Mouse (Mus musculus) embryonic facial prominence, embryonic 11.5 days (tissue): ENCODE data around the gene Commd7. TPM values are rescaled to one million over a fixed set of nuclear protein-coding genes. Genes with fewer than 3 reads are reported as not detected.
"Not testable (repeated sequence)": the region's sequence is repeated elsewhere in the genome, so short reads cannot be mapped to it uniquely, and the experiment has no call there.

Experiments
- ATAC-seq: fragments of 200-750 bp; cut with Nextera tagmentation; replicated peaks from 2 replicates; pipeline ENCODE4 v1.8.0; 2017; ENCODE audit warnings: low read depth; ENCODE audit not compliant: insufficient number of reproducible peaks, low FRiP score, low TSS enrichment
- DNase-seq: peaks from one replicate; pipeline ENCODE4 v3.0.0-alpha.2; 2015; ENCODE audit warnings: low spot score
- H3K27ac ChIP-seq: fragments of 300-500 bp; sonication (generic); replicated peaks from 2 replicates; pipeline ENCODE4 v1.5.1; 2014; ENCODE audit warnings: mild to moderate bottlenecking, low read depth, low read length, control low read depth
- H3K27me3 ChIP-seq: fragments of 300-500 bp; sonication (generic); 2 replicates; pipeline ENCODE4 v1.6.1; 2014; ENCODE audit warnings: mild to moderate bottlenecking, low read length, moderate library complexity, mixed read lengths; ENCODE audit not compliant: control insufficient read depth, insufficient read depth
- H3K36me3 ChIP-seq: fragments of 300-500 bp; sonication (generic); replicated peaks from 2 replicates; pipeline ENCODE4 v1.6.1; 2014; ENCODE audit warnings: low read depth, mild to moderate bottlenecking, low read length, moderate library complexity, mixed read lengths; ENCODE audit not compliant: control insufficient read depth, insufficient read depth
- H3K4me1 ChIP-seq: fragments of 300-500 bp; sonication (generic); 2 replicates; pipeline ENCODE4 v1.6.1; 2014; ENCODE audit warnings: low read length, mixed read lengths; ENCODE audit not compliant: control insufficient read depth, insufficient read depth
- H3K4me2 ChIP-seq: fragments of 300-500 bp; sonication (generic); 2 replicates; pipeline ENCODE4 v1.6.1; 2014; ENCODE audit warnings: low read depth, mild to moderate bottlenecking, control low read depth, low read length, moderate library complexity
- H3K4me3 ChIP-seq: fragments of 300-500 bp; sonication (generic); 2 replicates; pipeline ENCODE4 v1.5.1; 2014; ENCODE audit warnings: low read depth, low read length, control low read depth
- H3K9ac ChIP-seq: fragments of 300-500 bp; sonication (generic); replicated peaks from 2 replicates; pipeline ENCODE4 v1.6.1; 2014; ENCODE audit warnings: mild to moderate bottlenecking, control low read depth, low read length
- H3K9me3 ChIP-seq: fragments of 300-500 bp; sonication (generic); replicated peaks from 2 replicates; pipeline ENCODE4 v1.6.1; 2016; ENCODE audit warnings: mild to moderate bottlenecking, low read length, inconsistent platforms, mixed read lengths; ENCODE audit not compliant: control insufficient read depth
- WGBS: fragments of 180-500 bp; shearing (Covaris S2); extraction: QIAGEN DNeasy Blood & Tissue Kit; methylation state at CpG from one replicate; pipeline ENCODE4 v1.1.7; 2014; 5-methylcytosine and 5-hydroxymethylcytosine counted together
- polyA plus RNA-seq: library from polyadenylated mRNA; unstranded; fragments of >200 nt; fragmentation: Nextera tagmentation; extraction: Ambion mirVana; gene quantifications from 2 replicates; pipeline ENCODE4 v1.2.1, GENCODE M21; 2014

The Commd7 gene
- polyA plus RNA-seq, 1 experiment from 2014 or later = 68.6 TPM

DNA sequence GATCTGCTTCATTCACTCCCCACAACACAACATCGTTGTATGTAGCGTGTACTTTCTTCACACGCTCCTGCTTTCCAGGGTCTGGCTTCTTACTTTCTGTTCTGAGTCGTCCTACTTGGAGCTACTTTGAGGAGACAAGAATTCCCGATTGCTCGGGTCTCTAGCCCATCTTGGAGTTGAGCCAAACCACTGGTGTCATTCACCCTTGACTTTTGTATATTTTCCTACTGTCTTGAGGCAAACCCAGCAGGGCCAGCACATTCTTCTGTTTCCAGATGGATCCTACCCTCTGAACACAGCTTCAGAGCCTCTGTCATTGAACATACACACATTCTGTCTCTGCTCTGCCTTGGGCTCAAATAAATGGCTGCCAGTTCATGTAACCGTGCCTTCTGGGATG is 32.8 kb upstream of the Commd7 start:
- H3K4me1 ChIP-seq = no peaks in the 10 kb centered on the region
- 88% methylated on average over 7 of the region's 7 CpGs for WGBS
- ATAC-seq = no peak
- no peak overlapping the region for H3K27ac ChIP-seq
- H3K9ac ChIP-seq = no peak overlapping the region
- H3K9me3 ChIP-seq = no peaks in the 10 kb centered on the region
- H3K27me3 ChIP-seq = no peaks in the 10 kb centered on the region
- no peak overlapping the region for H3K4me3 ChIP-seq
- no peaks in the 10 kb centered on the region for H3K36me3 ChIP-seq
- no peak for DNase-seq
- H3K4me2 ChIP-seq = no peak overlapping the region

DNA sequence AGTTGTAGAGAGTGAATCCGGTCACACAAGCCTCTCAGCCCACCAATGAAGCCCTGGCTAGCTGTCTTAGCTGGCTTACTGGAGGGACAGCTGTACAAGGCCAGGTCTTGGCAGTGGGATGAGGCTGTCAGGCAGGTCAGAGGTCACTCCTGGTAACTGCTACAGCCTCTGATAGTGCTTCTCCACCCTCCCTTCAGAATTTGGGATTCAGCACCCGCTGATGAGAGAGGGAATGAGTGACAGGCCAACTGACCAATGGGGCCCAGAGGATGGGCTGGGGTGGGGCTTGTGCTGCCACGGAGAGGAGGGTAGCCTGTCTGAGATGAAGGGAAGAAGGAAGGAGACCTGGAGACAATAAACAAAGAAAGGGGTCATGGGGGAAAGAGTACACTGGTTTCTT is 28.0 kb upstream of the Commd7 start:
- Histone ChIP-seq H3K4me2 (no peak overlapping the region), H3K36me3 (no peaks in the 10 kb centered on the region), H3K9ac (no peak overlapping the region), H3K9me3 (no peaks in the 10 kb centered on the region), H3K27ac (no peak overlapping the region), H3K27me3 (no peaks in the 10 kb centered on the region), H3K4me3 (no peak overlapping the region), H3K4me1 (no peaks in the 10 kb centered on the region)
- ATAC-seq = no peak
- 32% methylated on average over 3 of the region's 3 CpGs for WGBS
- DNase-seq = no peak

DNA sequence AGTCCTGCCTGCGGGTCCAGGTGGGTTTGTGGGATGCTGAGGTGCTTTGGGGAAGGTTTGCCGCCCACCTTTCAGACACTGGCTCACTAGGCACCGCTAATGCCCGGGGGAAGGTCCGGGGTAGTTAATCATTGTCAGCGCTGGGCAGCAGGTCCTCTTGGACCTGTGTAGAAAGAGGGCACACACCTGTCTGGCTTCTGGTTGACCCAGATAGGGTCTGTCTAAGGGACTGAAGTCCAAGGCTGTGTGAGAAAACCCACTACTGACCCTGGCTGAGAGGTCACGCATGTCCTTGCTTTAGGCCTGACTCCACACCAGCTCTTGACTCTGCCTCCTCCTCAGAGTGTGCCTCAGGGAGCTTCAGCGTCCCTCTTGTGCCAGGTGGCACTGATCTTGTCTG is 25.1 kb upstream of the Commd7 start:
- not testable (repeated sequence) for H3K36me3 ChIP-seq, H3K4me1 ChIP-seq, DNase-seq, H3K4me3 ChIP-seq, H3K9ac ChIP-seq, H3K9me3 ChIP-seq, H3K27ac ChIP-seq, H3K27me3 ChIP-seq, H3K4me2 ChIP-seq
- 79% methylated on average over 5 of the region's 8 CpGs for WGBS
- 0 out of 2 replicates have a peak, but pooled peaks have one; percentile 18 for ATAC-seq

DNA sequence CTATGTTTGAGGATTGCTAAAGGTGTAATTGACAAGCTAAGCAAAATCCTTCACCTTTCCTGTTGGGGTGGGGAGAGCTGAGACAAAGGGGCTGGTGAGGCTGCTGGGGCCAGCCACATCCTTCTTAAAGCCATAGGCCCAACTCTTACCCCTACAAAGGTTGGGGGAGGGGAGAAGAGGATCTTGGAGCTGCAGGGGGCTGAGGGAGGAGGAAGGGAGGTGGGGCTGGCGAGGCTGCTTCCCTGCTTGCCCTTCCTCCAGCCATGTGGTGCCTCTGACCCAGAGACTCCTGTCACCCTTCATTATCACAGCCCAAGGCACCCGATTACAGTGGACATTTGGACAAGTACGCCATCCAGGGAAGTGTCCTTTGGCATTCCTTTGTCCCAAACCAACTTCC is 19.1 kb upstream of the Commd7 start:
- no peaks in the 10 kb centered on the region for H3K36me3 ChIP-seq
- no peak overlapping the region for H3K27ac ChIP-seq
- WGBS = 26% methylated on average over 3 of the region's 3 CpGs
- ATAC-seq (no peak), DNase-seq (peak; percentile 18)
- H3K9me3 ChIP-seq = no peaks in the 10 kb centered on the region
- no peak overlapping the region for H3K9ac ChIP-seq
- H3K27me3 ChIP-seq = no peaks in the 10 kb centered on the region
- H3K4me2 ChIP-seq = no peak overlapping the region
- no peak overlapping the region for H3K4me3 ChIP-seq
- peaks cover 2% of the 10 kb centered on the region for H3K4me1 ChIP-seq

DNA sequence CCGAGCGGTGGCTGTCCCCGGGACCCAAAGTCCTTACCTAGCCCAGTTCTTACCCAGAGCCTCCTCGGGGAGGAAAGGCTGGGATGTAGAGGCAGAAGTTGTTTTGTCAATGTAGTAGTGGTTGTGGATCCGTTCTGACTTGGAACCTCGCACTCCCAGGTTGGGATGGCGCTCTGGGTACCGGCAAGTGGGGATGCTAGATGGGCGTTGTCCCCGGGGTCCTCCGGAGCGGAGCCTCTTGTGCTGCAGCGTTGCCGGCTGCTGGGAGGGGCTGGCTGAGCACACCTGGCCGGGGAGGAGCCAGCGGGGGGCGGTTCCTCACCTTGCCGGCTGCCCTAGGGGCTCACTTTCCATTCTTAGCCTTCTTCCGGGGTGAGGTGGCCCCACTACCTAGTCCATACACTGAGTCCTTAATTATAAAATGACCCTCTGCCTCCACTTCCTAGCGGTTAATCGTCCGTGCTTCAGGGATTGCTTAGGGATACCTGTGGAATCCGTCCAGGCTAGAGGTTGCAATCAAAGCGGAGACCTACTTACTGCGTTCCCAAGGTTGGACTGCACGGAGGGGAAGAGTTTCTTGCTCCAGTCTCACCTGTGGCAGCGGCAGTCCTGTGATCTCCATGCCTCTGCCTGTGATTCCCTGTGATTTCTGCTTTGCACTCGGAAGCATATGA is 17.6 kb upstream of the Commd7 start:
- Histone ChIP-seq H3K9me3 (no peaks in the 10 kb centered on the region), H3K4me1 (peaks cover 2% of the 10 kb centered on the region), H3K4me2 (peak overlapping the region; percentile 95), H3K27ac (no peak overlapping the region), H3K4me3 (peak overlapping the region; percentile 76), H3K36me3 (no peaks in the 10 kb centered on the region), H3K27me3 (no peaks in the 10 kb centered on the region), H3K9ac (peak overlapping the region; percentile 83)
- 2% methylated on average over 28 of the region's 28 CpGs for WGBS
- ATAC-seq = peak; percentile 7; the same call in 1 of the 2 replicates
- peak; percentile 55 for DNase-seq

DNA sequence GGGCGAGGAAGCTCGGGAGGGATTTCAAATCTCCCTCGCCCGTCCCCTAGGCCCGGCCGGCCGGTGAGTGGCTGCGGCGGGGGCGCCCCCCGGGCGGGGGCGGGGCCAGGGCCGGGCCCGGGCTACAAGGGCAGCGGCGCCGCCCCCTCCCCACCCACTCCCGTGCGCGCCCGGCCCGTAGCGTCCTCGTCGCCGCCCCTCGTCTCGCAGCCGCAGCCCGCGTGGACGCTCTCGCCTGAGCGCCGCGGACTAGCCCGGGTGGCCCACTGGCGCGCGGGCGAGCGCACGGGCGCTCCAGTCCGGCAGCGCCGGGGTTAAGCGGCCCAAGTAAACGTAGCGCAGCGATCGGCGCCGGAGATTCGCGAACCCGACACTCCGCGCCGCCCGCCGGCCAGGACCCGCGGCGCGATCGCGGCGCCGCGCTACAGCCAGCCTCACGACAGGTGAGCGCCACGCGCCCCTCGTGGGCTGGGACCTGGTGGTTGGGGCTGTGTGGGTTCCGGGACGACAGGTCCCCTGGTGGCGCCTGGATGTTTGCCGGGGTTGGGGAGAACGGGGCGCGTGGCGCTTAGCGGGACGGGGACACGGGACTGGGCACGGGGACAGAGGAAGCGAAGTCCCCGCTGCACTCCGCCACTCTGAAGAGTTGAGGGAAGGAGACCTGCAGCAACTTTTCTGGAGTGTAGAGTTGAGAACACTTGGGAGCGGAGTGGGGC is 16.9 kb upstream of the Commd7 start, which contains the start of gene Dnmt3b:
Gene Dnmt3b, plus strand, starts transcription at position 153 of the 716 bp plus-strand sequence.
- Histone ChIP-seq H3K4me1 (peaks cover 2% of the 10 kb centered on the region), H3K4me3 (peak within 1 kb of the TSS; percentile 76), H3K27ac (no peak within 1 kb of the TSS; the same call in 1 of the 2 replicates), H3K27me3 (no peaks in the 10 kb centered on the region), H3K9me3 (no peaks in the 10 kb centered on the region), H3K9ac (peak within 1 kb of the TSS; percentile 83), H3K36me3 (no peaks in the 10 kb centered on the region), H3K4me2 (peak within 1 kb of the TSS; percentile 95)
- peak; percentile 84 for DNase-seq
- under 1% methylated on average over 91 of the region's 93 CpGs for WGBS
- peak; percentile 82 for ATAC-seq

DNA sequence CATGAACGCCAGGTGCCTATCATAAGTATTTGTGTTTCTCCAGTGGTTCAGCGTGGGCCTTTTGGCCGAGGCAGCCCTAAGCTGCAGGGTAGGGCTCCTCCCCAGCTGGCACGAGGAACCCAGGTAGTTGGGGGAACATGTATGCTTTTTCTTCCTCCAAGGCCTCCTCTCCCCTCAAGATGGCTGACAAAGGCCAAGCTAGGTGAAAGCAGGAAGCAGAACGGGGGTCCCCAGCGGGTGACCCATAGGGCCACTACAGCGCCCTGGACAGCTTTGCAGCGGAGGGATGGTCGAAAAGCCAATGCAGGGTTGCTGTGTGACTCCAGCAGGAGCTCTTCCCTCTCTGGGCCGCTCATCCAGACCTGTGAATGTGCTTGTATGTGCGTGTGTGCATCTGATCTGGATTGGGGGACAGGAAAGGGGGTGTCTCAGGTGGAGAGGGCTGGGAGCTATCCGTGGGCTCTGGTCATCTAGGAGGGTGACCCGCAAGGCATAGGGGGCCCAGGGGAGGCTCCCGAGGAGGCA is 16.3 kb upstream of the Commd7 start:
- ATAC-seq (0 out of 2 replicates have a peak, but pooled peaks have one; percentile 1), DNase-seq (peak; percentile 2)
- WGBS = 18% methylated on average over 14 of the region's 14 CpGs
- no peaks in the 10 kb centered on the region for H3K36me3 ChIP-seq
- peak overlapping the region; percentile 83 for H3K9ac ChIP-seq
- H3K4me2 ChIP-seq = peak overlapping the region; percentile 95
- peak overlapping the region; percentile 76 for H3K4me3 ChIP-seq
- peaks cover 2% of the 10 kb centered on the region for H3K4me1 ChIP-seq
- no peaks in the 10 kb centered on the region for H3K27me3 ChIP-seq
- no peaks in the 10 kb centered on the region for H3K9me3 ChIP-seq
- H3K27ac ChIP-seq = no peak overlapping the region; the same call in 1 of the 2 replicates

DNA sequence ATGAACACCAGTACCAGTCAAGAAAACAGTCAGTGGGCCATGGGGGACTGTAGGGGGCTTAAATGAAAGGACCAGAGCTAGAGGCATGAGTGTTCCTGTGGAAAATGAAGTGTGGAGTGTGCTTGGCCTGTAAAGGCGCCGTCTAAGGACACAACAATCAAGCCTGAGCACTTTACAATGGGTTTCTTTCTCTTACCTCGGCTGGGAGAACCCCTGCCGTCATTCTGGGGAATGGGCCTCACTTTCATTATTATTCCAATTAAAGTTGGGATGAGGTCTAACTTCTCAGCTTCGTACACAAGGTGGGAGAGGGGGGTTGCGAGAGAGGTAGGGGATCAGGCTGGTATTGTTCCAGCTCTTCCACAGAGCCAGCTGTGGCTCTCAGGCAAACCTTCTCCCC is 10.4 kb upstream of the Commd7 start:
- Histone ChIP-seq H3K27ac (no peak overlapping the region), H3K9me3 (no peaks in the 10 kb centered on the region), H3K27me3 (no peaks in the 10 kb centered on the region), H3K4me3 (no peak overlapping the region), H3K4me2 (no peak overlapping the region), H3K36me3 (no peaks in the 10 kb centered on the region), H3K9ac (no peak overlapping the region), H3K4me1 (no peaks in the 10 kb centered on the region)
- ATAC-seq (no peak), DNase-seq (no peak)
- WGBS = 31% methylated on average over 6 of the region's 6 CpGs
